Mouse (Mus musculus): ENCODE data around the gene Sparcl1. TPM values are rescaled to one million over a fixed set of nuclear protein-coding genes. Genes with fewer than 3 reads are reported as not detected.

The Sparcl1 gene
- polyA plus RNA-seq, 1 experiment from 2014 or later, result 191 TPM

- Histone ChIP-seq H3K4me1 (ENCODE audit: control insufficient read depth, insufficient read depth, low read length) (no peaks in the 10 kb centered on the region), H3K4me3 (ENCODE audit: low read length) (no peak overlapping the region), H3K27ac (ENCODE audit: low read length) (no peak overlapping the region), H3K4me2 (ENCODE audit: low read depth, low read length) (no peak overlapping the region), H3K9ac (ENCODE audit: low read depth, low read length) (no peak overlapping the region), H3K27me3 (replicated peaks; ENCODE audit: control insufficient read depth, insufficient read depth, low read length) (no peaks in the 10 kb centered on the region), H3K9me3 (ENCODE audit: control insufficient read depth, low read length) (no peaks in the 10 kb centered on the region), H3K36me3 (ENCODE audit: control insufficient read depth, insufficient read depth, low read length) (peaks cover 8% of the 10 kb centered on the region)
- WGBS, result 64% methylated on average over 9 of the region's 9 CpGs
- peak; percentile 44; the same call in 1 of the 2 replicates for ATAC-seq
These were observed 53.9 kb downstream of the Sparcl1 start for GRCm38 (mm10) chr5:104059628-104060027.

- ATAC-seq, result no peak
- Histone ChIP-seq H3K36me3 (ENCODE audit: control insufficient read depth, insufficient read depth, low read length) (peaks cover 8% of the 10 kb centered on the region), H3K27me3 (replicated peaks; ENCODE audit: control insufficient read depth, insufficient read depth, low read length) (no peaks in the 10 kb centered on the region)
These were observed 55.5 kb downstream of the Sparcl1 start for GRCm38 (mm10) chr5:104058021-104058420.

DNA sequence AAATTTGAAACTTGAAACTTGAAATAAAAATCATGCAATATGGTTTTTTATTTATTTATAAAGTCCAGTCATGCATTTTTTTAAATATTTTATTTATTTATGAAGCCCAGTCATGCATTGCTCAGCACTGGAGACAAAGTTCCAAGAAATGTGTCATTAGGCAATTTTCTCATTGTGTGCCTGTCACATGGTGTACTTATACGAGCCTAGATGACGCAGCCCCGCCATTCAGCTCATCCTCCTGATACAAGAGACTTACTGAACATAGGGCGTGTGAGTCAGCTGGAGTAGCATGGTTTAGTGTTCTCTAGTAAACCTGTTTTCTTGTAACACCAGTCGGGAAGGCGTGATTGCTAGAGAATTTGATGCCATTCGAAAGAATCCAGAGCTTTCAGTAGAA lies 57.2 kb downstream of the Sparcl1 start:
- H3K4me3 ChIP-seq (ENCODE audit: low read length), result no peak overlapping the region
- peak; percentile 69 for ATAC-seq
- H3K27ac ChIP-seq (ENCODE audit: low read length), result no peak overlapping the region
- no peaks in the 10 kb centered on the region for H3K9me3 ChIP-seq (ENCODE audit: control insufficient read depth, low read length)
- no peak overlapping the region for H3K4me2 ChIP-seq (ENCODE audit: low read depth, low read length)
- H3K4me1 ChIP-seq (ENCODE audit: control insufficient read depth, insufficient read depth, low read length), result no peaks in the 10 kb centered on the region
- H3K9ac ChIP-seq (ENCODE audit: low read depth, low read length), result no peak overlapping the region
- peaks cover 8% of the 10 kb centered on the region; the same call in 1 of the 2 replicates for H3K36me3 ChIP-seq (ENCODE audit: control insufficient read depth, insufficient read depth, low read length)
- no peaks in the 10 kb centered on the region for H3K27me3 ChIP-seq (replicated peaks; ENCODE audit: control insufficient read depth, insufficient read depth, low read length)
- WGBS, result 81% methylated on average over 7 of the region's 7 CpGs

More at GRCm38 (mm10) chr5:104058021-104058420, 55.5 kb downstream of the Sparcl1 start:
- no peaks in the 10 kb centered on the region for H3K4me1 ChIP-seq (ENCODE audit: control insufficient read depth, insufficient read depth, low read length)
- WGBS, result 66% methylated on average over 15 of the region's 15 CpGs
- no peak overlapping the region for H3K4me3 ChIP-seq (ENCODE audit: low read length)
- no peak overlapping the region for H3K4me2 ChIP-seq (ENCODE audit: low read depth, low read length)
- H3K9me3 ChIP-seq (ENCODE audit: control insufficient read depth, low read length), result no peaks in the 10 kb centered on the region
- H3K9ac ChIP-seq (ENCODE audit: low read depth, low read length), result no peak overlapping the region
- no peak overlapping the region for H3K27ac ChIP-seq (ENCODE audit: low read length)

- WGBS, result 89% methylated on average over 4 of the region's 4 CpGs
- no peak overlapping the region for H3K4me2 ChIP-seq (ENCODE audit: low read depth, low read length)
- no peak overlapping the region for H3K4me3 ChIP-seq (ENCODE audit: low read length)
- H3K9me3 ChIP-seq (ENCODE audit: control insufficient read depth, low read length), result no peaks in the 10 kb centered on the region
- H3K27me3 ChIP-seq (replicated peaks; ENCODE audit: control insufficient read depth, insufficient read depth, low read length), result no peaks in the 10 kb centered on the region
- no peak for ATAC-seq
- H3K36me3 ChIP-seq (ENCODE audit: control insufficient read depth, insufficient read depth, low read length), result peaks cover 10% of the 10 kb centered on the region; the same call in 1 of the 2 replicates
- no peak overlapping the region for H3K9ac ChIP-seq (ENCODE audit: low read depth, low read length)
- H3K4me1 ChIP-seq (ENCODE audit: control insufficient read depth, insufficient read depth, low read length), result no peaks in the 10 kb centered on the region
- no peak overlapping the region for H3K27ac ChIP-seq (ENCODE audit: low read length)
These were observed 57.7 kb downstream of the Sparcl1 start for GRCm38 (mm10) chr5:104055816-104056215.

DNA sequence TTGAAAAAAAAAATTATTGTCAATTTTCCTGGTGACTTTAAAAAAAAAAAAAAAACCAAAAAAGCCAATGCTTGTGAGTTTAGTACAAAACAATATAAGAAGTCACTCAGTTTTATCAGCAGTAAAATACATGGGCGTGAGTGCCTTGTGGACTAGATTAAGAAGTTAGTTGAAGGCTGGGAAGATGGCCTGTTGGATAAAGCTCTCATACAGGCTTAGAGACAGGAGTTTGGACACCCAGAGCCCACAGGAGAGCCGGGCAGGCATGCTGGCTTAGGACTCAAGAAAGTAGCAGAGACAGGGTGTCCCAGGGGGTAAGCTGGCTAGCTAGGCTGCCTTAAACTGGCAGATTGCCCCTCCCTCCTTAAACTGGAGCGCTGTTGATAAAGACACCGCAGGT lies 58.6 kb downstream of the Sparcl1 start:
- Histone ChIP-seq H3K4me3 (ENCODE audit: low read length) (no peak overlapping the region), H3K36me3 (ENCODE audit: control insufficient read depth, insufficient read depth, low read length) (peaks cover 10% of the 10 kb centered on the region; the same call in 1 of the 2 replicates), H3K27me3 (replicated peaks; ENCODE audit: control insufficient read depth, insufficient read depth, low read length) (no peaks in the 10 kb centered on the region), H3K27ac (ENCODE audit: low read length) (no peak overlapping the region), H3K9ac (ENCODE audit: low read depth, low read length) (no peak overlapping the region), H3K4me2 (ENCODE audit: low read depth, low read length) (no peak overlapping the region), H3K9me3 (ENCODE audit: control insufficient read depth, low read length) (no peaks in the 10 kb centered on the region), H3K4me1 (ENCODE audit: control insufficient read depth, insufficient read depth, low read length) (no peaks in the 10 kb centered on the region)
- 94% methylated on average over 4 of the region's 4 CpGs for WGBS
- ATAC-seq, result no peak

- ATAC-seq, result no peak
These were observed 60.6 kb downstream of the Sparcl1 start for GRCm38 (mm10) chr5:104052956-104053355.

GRCm38 (mm10) chr5:104048139-104048538 lies 65.4 kb downstream of the Sparcl1 start:
- H3K4me2 ChIP-seq (ENCODE audit: low read depth, low read length), result peak overlapping the region; percentile 58
- WGBS, result 40% methylated on average over 4 of the region's 4 CpGs
- peaks cover 10% of the 10 kb centered on the region; the same call in 1 of the 2 replicates for H3K36me3 ChIP-seq (ENCODE audit: control insufficient read depth, insufficient read depth, low read length)
- H3K4me3 ChIP-seq (ENCODE audit: low read length), result peak overlapping the region; percentile 84; the same call in 1 of the 2 replicates
- no peak overlapping the region for H3K27ac ChIP-seq (ENCODE audit: low read length)
- no peak for ATAC-seq
- H3K9me3 ChIP-seq (ENCODE audit: control insufficient read depth, low read length), result no peaks in the 10 kb centered on the region
- no peaks in the 10 kb centered on the region for H3K27me3 ChIP-seq (replicated peaks; ENCODE audit: control insufficient read depth, insufficient read depth, low read length)
- no peak overlapping the region for H3K9ac ChIP-seq (ENCODE audit: low read depth, low read length)
- H3K4me1 ChIP-seq (ENCODE audit: control insufficient read depth, insufficient read depth, low read length), result peaks cover 8% of the 10 kb centered on the region

More at GRCm38 (mm10) chr5:104052956-104053355, 60.6 kb downstream of the Sparcl1 start:
- no peak overlapping the region for H3K27ac ChIP-seq (ENCODE audit: low read length)
- H3K4me3 ChIP-seq (ENCODE audit: low read length), result no peak overlapping the region
- WGBS, result 61% methylated on average over 8 of the region's 8 CpGs
- peaks cover 10% of the 10 kb centered on the region; the same call in 1 of the 2 replicates for H3K36me3 ChIP-seq (ENCODE audit: control insufficient read depth, insufficient read depth, low read length)
- H3K9me3 ChIP-seq (ENCODE audit: control insufficient read depth, low read length), result no peaks in the 10 kb centered on the region
- no peaks in the 10 kb centered on the region for H3K27me3 ChIP-seq (replicated peaks; ENCODE audit: control insufficient read depth, insufficient read depth, low read length)
- no peaks in the 10 kb centered on the region for H3K4me1 ChIP-seq (ENCODE audit: control insufficient read depth, insufficient read depth, low read length)
- no peak overlapping the region for H3K9ac ChIP-seq (ENCODE audit: low read depth, low read length)
- no peak overlapping the region for H3K4me2 ChIP-seq (ENCODE audit: low read depth, low read length)

- ATAC-seq, result peak; percentile 20; the same call in 1 of the 2 replicates
- Histone ChIP-seq H3K9me3 (ENCODE audit: control insufficient read depth, low read length) (no peaks in the 10 kb centered on the region), H3K9ac (ENCODE audit: low read depth, low read length) (peak overlapping the region; percentile 92), H3K36me3 (ENCODE audit: control insufficient read depth, insufficient read depth, low read length) (peaks cover 10% of the 10 kb centered on the region; the same call in 1 of the 2 replicates), H3K27me3 (replicated peaks; ENCODE audit: control insufficient read depth, insufficient read depth, low read length) (no peaks in the 10 kb centered on the region), H3K4me1 (ENCODE audit: control insufficient read depth, insufficient read depth, low read length) (peaks cover 8% of the 10 kb centered on the region), H3K4me3 (ENCODE audit: low read length) (peak overlapping the region; percentile 84), H3K27ac (ENCODE audit: low read length) (peak overlapping the region; percentile 81), H3K4me2 (ENCODE audit: low read depth, low read length) (peak overlapping the region; percentile 58)
- WGBS, result 4% methylated on average over 19 of the region's 19 CpGs
These were observed 66.1 kb downstream of the Sparcl1 start for GRCm38 (mm10) chr5:104047200-104048105.

DNA sequence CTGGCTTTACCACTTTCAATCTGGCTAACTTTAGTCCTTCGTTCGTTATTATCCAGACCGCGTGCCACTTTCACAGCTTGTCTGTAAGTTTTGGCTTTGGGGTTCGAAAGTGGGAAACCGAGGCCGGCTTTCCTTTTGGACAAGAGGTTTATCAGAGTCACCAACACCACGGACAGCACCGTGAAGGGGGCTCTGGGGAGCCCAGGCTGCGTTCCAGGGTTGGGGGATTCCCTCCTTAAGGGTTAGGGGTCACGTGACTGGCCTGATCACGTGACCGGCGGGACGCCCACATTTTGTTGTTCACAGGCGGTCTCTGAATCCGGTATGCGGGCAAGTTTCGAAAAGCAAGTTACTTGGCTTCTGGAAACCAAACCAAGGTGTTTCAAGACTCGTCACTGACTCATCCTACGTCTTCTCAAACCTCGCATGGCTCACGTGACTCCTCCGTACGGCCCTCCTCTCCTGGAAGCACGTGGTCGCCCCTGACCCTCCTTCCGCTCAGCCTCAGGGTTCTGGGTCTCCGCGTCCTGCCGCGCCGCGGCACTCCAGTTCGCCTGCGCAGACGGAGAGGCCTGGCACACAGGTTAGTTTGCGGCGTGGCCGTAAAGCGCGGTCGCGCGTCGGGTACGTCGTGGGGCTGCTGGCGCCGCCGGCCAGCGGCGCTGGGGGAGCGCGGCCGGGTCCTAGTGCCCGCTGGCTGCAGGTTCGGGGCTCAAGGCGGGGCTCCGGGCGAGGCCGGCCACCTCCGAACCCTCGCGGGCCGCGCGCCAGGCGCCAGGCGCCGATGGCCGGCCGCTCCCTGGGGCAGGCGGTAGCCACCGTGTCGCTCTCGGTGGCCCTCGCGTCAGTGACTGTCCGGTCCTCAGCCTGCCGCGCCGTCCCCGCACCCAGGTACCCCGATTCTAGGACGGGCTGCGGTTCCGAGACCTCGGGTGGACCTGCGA lies 67.0 kb downstream of the Sparcl1 start, which contains the start of gene Nudt9:
TSS of gene Nudt9 (plus strand) at position 51 of the 944 bp plus-strand sequence.
- peak within 1 kb of the TSS; percentile 84 for H3K4me3 ChIP-seq (ENCODE audit: low read length)
- H3K4me2 ChIP-seq (ENCODE audit: low read depth, low read length), result peak within 1 kb of the TSS; percentile 58
- peak within 1 kb of the TSS; percentile 92 for H3K9ac ChIP-seq (ENCODE audit: low read depth, low read length)
- WGBS, result 5% methylated on average over 89 of the region's 90 CpGs
- H3K9me3 ChIP-seq (ENCODE audit: control insufficient read depth, low read length), result no peaks in the 10 kb centered on the region
- H3K4me1 ChIP-seq (ENCODE audit: control insufficient read depth, insufficient read depth, low read length), result peaks cover 8% of the 10 kb centered on the region
- H3K27me3 ChIP-seq (replicated peaks; ENCODE audit: control insufficient read depth, insufficient read depth, low read length), result no peaks in the 10 kb centered on the region
- H3K36me3 ChIP-seq (ENCODE audit: control insufficient read depth, insufficient read depth, low read length), result 0 out of 2 replicates have a peak, but pooled peaks cover 4% of the 10 kb centered on the region
- peak; percentile 98 for ATAC-seq
- H3K27ac ChIP-seq (ENCODE audit: low read length), result peak within 1 kb of the TSS; percentile 81

All from intestine, embryonic 16.5 days (tissue).